Mouse (Mus musculus): Measurements from ENCODE around the gene Furin.

DNA sequence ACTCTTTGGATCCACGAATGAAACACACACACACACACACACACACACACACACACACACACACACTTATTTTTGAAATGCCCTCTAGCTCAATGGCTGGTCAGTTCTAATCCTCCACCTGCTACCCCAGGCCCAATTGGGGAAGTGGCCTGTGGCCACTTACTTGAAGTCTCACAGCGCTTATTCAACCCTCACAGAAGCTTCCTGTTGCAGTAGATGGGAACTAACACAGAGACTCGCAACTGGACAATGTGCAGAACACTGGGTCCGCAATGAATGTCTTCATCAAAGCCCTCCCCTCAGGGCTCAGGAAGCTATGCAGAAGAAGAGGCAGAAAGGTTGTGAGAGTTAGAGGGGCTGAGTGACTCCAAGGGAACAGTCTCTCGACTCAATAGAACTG lies 22.5 kb upstream of the Furin start:
- no peak for TF ChIP-seq CTCF (IDR thresholded peaks at IDR 0.05; ENCODE audit: control insufficient read depth, insufficient read depth, insufficient replicate concordance, low read depth, low read length)
- TF ChIP-seq POLR2A (IDR thresholded peaks at IDR 0.05; ENCODE audit: control insufficient read depth, low read depth, low read length), result no peak
